Mouse (Mus musculus): ENCODE measurements around the gene Ndufv1.

GRCm38 (mm10) chr19:3990804-3991203 lies 21.8 kb downstream of the Ndufv1 start:
- TF ChIP-seq CTCF (IDR thresholded peaks at IDR 0.05; ENCODE audit: extremely low read depth, insufficient read depth, low read length) (no peak), POLR2A (IDR thresholded peaks at IDR 0.05; ENCODE audit: extremely low read depth, insufficient read depth, low read length) (no peak)
